Mouse (Mus musculus) CD4-positive helper T cell, adult 2 months (primary cell): Measurements from ENCODE around the gene Abhd17b.
"Not testable (repeated sequence)": the region's sequence is repeated elsewhere in the genome, so short reads cannot be mapped to it uniquely, and the experiment has no call there.

Experiments
- DNase-seq: peaks from one replicate; pipeline ENCODE4 v3.0.0-alpha.2; 2012; ENCODE audit warnings: low read depth, missing footprints, low spot score

Gene Abhd17b

GRCm38 (mm10) chr19:21653172-21653981, at the start of gene Abhd17b:
Gene Abhd17b (plus strand): TSS chr19:21653185.
- peak; percentile 50 for DNase-seq

- peak; percentile 18 for DNase-seq
Measured at GRCm38 (mm10) chr19:21603836-21604235, 49.1 kb upstream of the Abhd17b start.

GRCm38 (mm10) chr19:21605294-21605693, 47.7 kb upstream of the Abhd17b start:
- no peak for DNase-seq

GRCm38 (mm10) chr19:21610240-21610639, 42.7 kb upstream of the Abhd17b start:
- no peak for DNase-seq

GRCm38 (mm10) chr19:21611297-21611696, 41.7 kb upstream of the Abhd17b start:
- no peak for DNase-seq

- no peak for DNase-seq
Measured at GRCm38 (mm10) chr19:21611725-21612575, 41.0 kb upstream of the Abhd17b start.

- no peak for DNase-seq
Measured at GRCm38 (mm10) chr19:21615801-21616200, 37.2 kb upstream of the Abhd17b start.

GRCm38 (mm10) chr19:21623410-21624147, 29.4 kb upstream of the Abhd17b start:
- peak; percentile 22 for DNase-seq

GRCm38 (mm10) chr19:21624148-21624535, 28.8 kb upstream of the Abhd17b start:
- DNase-seq, result no peak

- no peak for DNase-seq
Measured at GRCm38 (mm10) chr19:21626271-21626988, 26.6 kb upstream of the Abhd17b start.

- not testable (repeated sequence) for DNase-seq
Measured at GRCm38 (mm10) chr19:21628440-21628839, 24.5 kb upstream of the Abhd17b start.

GRCm38 (mm10) chr19:21629030-21629429, 24.0 kb upstream of the Abhd17b start:
- DNase-seq, result no peak

- no peak for DNase-seq
Measured at GRCm38 (mm10) chr19:21629501-21629900, 23.5 kb upstream of the Abhd17b start.

GRCm38 (mm10) chr19:21630656-21631331, 22.2 kb upstream of the Abhd17b start:
- DNase-seq, result peak; percentile 32

- DNase-seq, result no peak
Measured at GRCm38 (mm10) chr19:21635406-21635805, 17.6 kb upstream of the Abhd17b start.

- DNase-seq, result no peak
Measured at GRCm38 (mm10) chr19:21636907-21637306, 16.1 kb upstream of the Abhd17b start.

- no peak for DNase-seq
Measured at GRCm38 (mm10) chr19:21637672-21638071, 15.3 kb upstream of the Abhd17b start.

GRCm38 (mm10) chr19:21643935-21644334, 9.1 kb upstream of the Abhd17b start:
- DNase-seq, result no peak

- no peak for DNase-seq
Measured at GRCm38 (mm10) chr19:21645301-21645700, 7.7 kb upstream of the Abhd17b start.

GRCm38 (mm10) chr19:21646142-21646541, 6.8 kb upstream of the Abhd17b start:
- DNase-seq, result peak; percentile 24

GRCm38 (mm10) chr19:21651664-21652063, 1.3 kb upstream of the Abhd17b start:
- DNase-seq, result no peak
